Mouse (Mus musculus): ENCODE results near the gene Rin3. TPM values are rescaled to one million over a fixed set of nuclear protein-coding genes. Genes with fewer than 3 reads are reported as not detected.
"Not testable (repeated sequence)": the region's sequence is repeated elsewhere in the genome, so short reads cannot be mapped to it uniquely, and the experiment has no call there.

Gene Rin3
- polyA plus RNA-seq, 1 experiment from 2014 or later = 10.5 TPM

GRCm38 (mm10) chr12:102271447-102271846 lies 11.4 kb upstream of the Rin3 start:
- Histone ChIP-seq H3K4me3 (ENCODE audit: low read depth, low read length) (no peak overlapping the region), H3K9me3 (ENCODE audit: control insufficient read depth) (no peaks in the 10 kb centered on the region), H3K27ac (ENCODE audit: low read depth, low read length) (no peak overlapping the region), H3K4me1 (replicated peaks; ENCODE audit: control insufficient read depth, insufficient read depth, low read length) (no peaks in the 10 kb centered on the region), H3K4me2 (replicated peaks; ENCODE audit: low read depth) (no peak overlapping the region), H3K9ac (ENCODE audit: low read depth, low read length) (no peak overlapping the region), H3K27me3 (replicated peaks; ENCODE audit: control insufficient read depth, insufficient read depth, low read length) (no peaks in the 10 kb centered on the region), H3K36me3 (ENCODE audit: control insufficient read depth, insufficient read depth) (no peaks in the 10 kb centered on the region)
- whole genome bisulfite sequencing = 63% methylated on average over 4 of the region's 4 CpGs
- no peak for ATAC-seq
- no peak for TF ChIP-seq CTCF (IDR thresholded peaks at IDR 0.05; ENCODE audit: low read depth)

- ATAC-seq = no peak
- Histone ChIP-seq H3K4me2 (replicated peaks; ENCODE audit: low read depth) (no peak overlapping the region), H3K4me3 (ENCODE audit: low read depth, low read length) (no peak overlapping the region), H3K27ac (ENCODE audit: low read depth, low read length) (no peak overlapping the region), H3K9me3 (ENCODE audit: control insufficient read depth) (no peaks in the 10 kb centered on the region; the same call in 1 of the 2 replicates), H3K36me3 (ENCODE audit: control insufficient read depth, insufficient read depth) (no peaks in the 10 kb centered on the region), H3K27me3 (replicated peaks; ENCODE audit: control insufficient read depth, insufficient read depth, low read length) (no peaks in the 10 kb centered on the region), H3K9ac (ENCODE audit: low read depth, low read length) (no peak overlapping the region), H3K4me1 (replicated peaks; ENCODE audit: control insufficient read depth, insufficient read depth, low read length) (no peaks in the 10 kb centered on the region)
- 44% methylated on average over 7 of the region's 7 CpGs for WGBS
- TF ChIP-seq CTCF (IDR thresholded peaks at IDR 0.05; ENCODE audit: low read depth) = no peak
Observed at GRCm38 (mm10) chr12:102275833-102276443, 6.9 kb upstream of the Rin3 start.

GRCm38 (mm10) chr12:102280290-102280689 lies 2.6 kb upstream of the Rin3 start:
- not testable (repeated sequence) for H3K27ac ChIP-seq (ENCODE audit: low read depth, low read length); H3K27me3 ChIP-seq (replicated peaks; ENCODE audit: control insufficient read depth, insufficient read depth, low read length); H3K9ac ChIP-seq (ENCODE audit: low read depth, low read length); ATAC-seq; H3K9me3 ChIP-seq (ENCODE audit: control insufficient read depth); H3K4me2 ChIP-seq (replicated peaks; ENCODE audit: low read depth); H3K4me3 ChIP-seq (ENCODE audit: low read depth, low read length); H3K36me3 ChIP-seq (ENCODE audit: control insufficient read depth, insufficient read depth); H3K4me1 ChIP-seq (replicated peaks; ENCODE audit: control insufficient read depth, insufficient read depth, low read length)
- 52% methylated on average over 4 of the region's 4 CpGs for WGBS

GRCm38 (mm10) chr12:102280867-102281503 lies 1.9 kb upstream of the Rin3 start:
- no peak for ATAC-seq
- Histone ChIP-seq H3K9ac (ENCODE audit: low read depth, low read length) (no peak overlapping the region), H3K4me1 (replicated peaks; ENCODE audit: control insufficient read depth, insufficient read depth, low read length) (no peaks in the 10 kb centered on the region), H3K27me3 (replicated peaks; ENCODE audit: control insufficient read depth, insufficient read depth, low read length) (no peaks in the 10 kb centered on the region), H3K36me3 (ENCODE audit: control insufficient read depth, insufficient read depth) (no peaks in the 10 kb centered on the region), H3K4me2 (replicated peaks; ENCODE audit: low read depth) (no peak overlapping the region), H3K9me3 (ENCODE audit: control insufficient read depth) (no peaks in the 10 kb centered on the region; the same call in 1 of the 2 replicates), H3K27ac (ENCODE audit: low read depth, low read length) (no peak overlapping the region), H3K4me3 (ENCODE audit: low read depth, low read length) (no peak overlapping the region)
- TF ChIP-seq CTCF (IDR thresholded peaks at IDR 0.05; ENCODE audit: low read depth) = no peak
- WGBS = 60% methylated on average over 7 of the region's 7 CpGs

GRCm38 (mm10) chr12:102282126-102282525 lies 722 bp upstream of the Rin3 start:
- H3K27me3 ChIP-seq (replicated peaks; ENCODE audit: control insufficient read depth, insufficient read depth, low read length) = no peaks in the 10 kb centered on the region
- no peaks in the 10 kb centered on the region for H3K36me3 ChIP-seq (ENCODE audit: control insufficient read depth, insufficient read depth)
- no peak overlapping the region for H3K4me3 ChIP-seq (ENCODE audit: low read depth, low read length)
- H3K27ac ChIP-seq (ENCODE audit: low read depth, low read length) = 0 out of 2 replicates have a peak overlapping the region, but pooled peaks have one; percentile 83
- 71% methylated on average over 2 of the region's 2 CpGs for WGBS
- TF ChIP-seq CTCF (IDR thresholded peaks at IDR 0.05; ENCODE audit: low read depth) = no peak
- H3K9me3 ChIP-seq (ENCODE audit: control insufficient read depth) = no peaks in the 10 kb centered on the region; the same call in 1 of the 2 replicates
- ATAC-seq = no peak
- no peak overlapping the region for H3K9ac ChIP-seq (ENCODE audit: low read depth, low read length)
- H3K4me2 ChIP-seq (replicated peaks; ENCODE audit: low read depth) = peak overlapping the region; percentile 98
- H3K4me1 ChIP-seq (replicated peaks; ENCODE audit: control insufficient read depth, insufficient read depth, low read length) = peaks cover 6% of the 10 kb centered on the region

- peak; percentile 58 for ATAC-seq
- WGBS = 5% methylated on average over 23 of the region's 24 CpGs
- H3K4me1 ChIP-seq (replicated peaks; ENCODE audit: control insufficient read depth, insufficient read depth, low read length) = peaks cover 6% of the 10 kb centered on the region
Observed at GRCm38 (mm10) chr12:102283483-102284266, 827 bp downstream of the Rin3 start.

More at GRCm38 (mm10) chr12:102283483-102284266, 827 bp downstream of the Rin3 start:
- H3K27me3 ChIP-seq (replicated peaks; ENCODE audit: control insufficient read depth, insufficient read depth, low read length) = no peaks in the 10 kb centered on the region
- H3K4me3 ChIP-seq (ENCODE audit: low read depth, low read length) = peak overlapping the region; percentile 67
- H3K4me2 ChIP-seq (replicated peaks; ENCODE audit: low read depth) = peak overlapping the region; percentile 98
- no peaks in the 10 kb centered on the region for H3K9me3 ChIP-seq (ENCODE audit: control insufficient read depth)
- H3K36me3 ChIP-seq (ENCODE audit: control insufficient read depth, insufficient read depth) = no peaks in the 10 kb centered on the region
- peak overlapping the region; percentile 83 for H3K27ac ChIP-seq (ENCODE audit: low read depth, low read length)
- no peak for TF ChIP-seq CTCF (IDR thresholded peaks at IDR 0.05; ENCODE audit: low read depth)
- peak overlapping the region; percentile 82 for H3K9ac ChIP-seq (ENCODE audit: low read depth, low read length)
